Mouse (Mus musculus) cerebellum, postnatal 10 days (tissue): Measurements from ENCODE around the gene Ptpn3.

Source experiments
- DNase-seq, 2 experiments: peaks; one replicate each; pipeline ENCODE4 v3.0.0; 2021; ENCODE audit warnings: mixed read lengths in 2 of 2

The Ptpn3 gene

DNA sequence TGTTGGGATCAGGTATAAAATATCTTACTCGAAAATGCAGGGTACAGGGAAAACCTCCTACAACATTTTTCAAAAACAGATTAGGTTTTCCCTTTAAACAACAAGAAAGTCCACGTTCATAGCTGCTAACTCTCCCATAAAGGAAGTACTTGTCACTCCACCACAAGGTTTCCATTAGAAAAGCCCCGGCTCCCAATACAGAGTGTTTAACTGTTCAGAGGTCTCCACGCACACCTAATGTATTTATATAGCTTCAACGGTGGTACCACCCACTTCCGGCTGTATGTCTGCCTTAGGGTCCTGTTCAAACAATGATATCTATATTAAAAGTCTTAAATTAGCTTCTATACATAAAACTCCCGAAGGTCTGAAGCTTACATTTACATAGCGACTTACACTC, 39.2 kb downstream of the Ptpn3 start:
- DNase-seq: no peak

DNA sequence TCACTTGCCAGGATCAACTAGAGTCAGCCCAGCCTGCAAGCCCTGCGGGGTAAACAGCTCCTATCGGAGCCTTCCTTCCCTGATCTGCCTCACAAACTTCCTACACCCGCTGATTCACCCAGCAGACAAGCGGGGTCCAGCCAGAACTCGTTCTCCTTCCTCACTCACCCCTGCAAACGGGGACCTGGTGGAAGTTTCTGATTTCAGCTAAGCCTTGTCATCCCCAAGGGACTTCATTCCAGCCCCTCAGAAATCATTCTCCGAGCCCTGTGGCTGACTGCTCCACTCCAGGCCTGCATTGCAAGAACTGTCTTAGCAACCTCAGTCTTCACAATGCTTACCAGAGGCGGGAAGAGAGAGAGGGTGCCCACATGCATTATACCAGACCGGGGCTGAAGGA, 39.8 kb downstream of the Ptpn3 start:
- DNase-seq: no peak

DNA sequence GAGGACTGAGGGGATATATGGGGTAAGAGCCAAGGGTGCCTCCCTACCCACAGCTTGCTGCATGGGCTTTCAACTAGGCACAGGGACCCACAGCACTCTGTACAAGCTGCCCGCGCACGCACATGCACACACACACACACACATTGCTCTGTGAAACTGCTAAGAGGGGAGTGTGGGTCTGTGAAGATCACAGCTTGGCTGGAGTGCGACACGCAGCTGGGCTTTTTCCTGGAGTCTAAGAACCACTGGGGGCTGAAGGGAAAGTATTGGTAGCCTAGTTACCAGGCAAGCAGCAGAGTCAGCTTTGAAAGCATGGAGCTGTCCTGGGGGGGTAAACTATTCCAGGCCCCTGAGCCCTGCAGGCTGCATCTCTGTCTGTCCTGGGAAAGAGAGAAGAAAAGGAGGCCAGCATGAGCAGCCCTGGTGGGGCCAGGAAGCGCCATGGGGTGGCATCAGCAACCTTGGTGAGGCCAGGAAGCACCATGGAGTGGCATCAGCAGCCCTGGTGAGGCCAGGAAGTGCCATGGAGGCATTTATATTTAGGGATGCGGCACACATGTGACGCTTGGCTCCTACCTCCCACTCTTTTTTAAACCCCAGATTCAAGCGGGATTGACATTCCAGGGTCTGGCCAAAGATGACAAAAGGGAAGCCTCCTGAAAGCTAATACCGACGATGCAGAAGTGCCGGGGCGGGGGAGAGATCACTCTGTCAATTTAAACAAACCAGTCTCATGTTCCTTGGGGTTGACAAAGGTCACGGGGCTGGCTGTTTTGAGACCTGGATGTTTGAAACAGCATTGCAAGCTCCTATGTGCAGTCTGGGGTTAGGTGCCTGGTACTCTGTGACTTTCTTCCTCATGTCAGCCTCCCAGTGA, 43.2 kb downstream of the Ptpn3 start:
- peak in 1 of 2 experiments; percentile 29 for DNase-seq

DNA sequence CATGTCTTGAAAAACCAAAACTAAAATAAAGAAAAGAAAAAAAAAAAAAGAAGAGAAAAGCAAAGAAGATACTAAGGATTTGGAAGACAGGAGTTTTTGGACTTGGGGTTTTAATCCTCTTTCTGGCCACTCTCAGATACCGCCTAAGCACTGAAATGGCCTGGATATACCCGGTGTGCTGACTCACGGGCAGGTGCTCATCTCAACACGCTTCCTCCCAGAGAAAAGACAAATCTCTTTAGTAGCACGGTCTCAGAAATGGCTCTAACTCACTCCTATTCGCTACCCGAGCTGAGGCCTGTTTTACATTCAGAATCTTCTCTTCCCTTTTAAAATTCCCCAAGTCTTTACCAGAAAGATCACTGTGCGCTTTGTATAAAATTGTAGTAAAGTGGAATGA, 44.2 kb downstream of the Ptpn3 start:
- DNase-seq: no peak

DNA sequence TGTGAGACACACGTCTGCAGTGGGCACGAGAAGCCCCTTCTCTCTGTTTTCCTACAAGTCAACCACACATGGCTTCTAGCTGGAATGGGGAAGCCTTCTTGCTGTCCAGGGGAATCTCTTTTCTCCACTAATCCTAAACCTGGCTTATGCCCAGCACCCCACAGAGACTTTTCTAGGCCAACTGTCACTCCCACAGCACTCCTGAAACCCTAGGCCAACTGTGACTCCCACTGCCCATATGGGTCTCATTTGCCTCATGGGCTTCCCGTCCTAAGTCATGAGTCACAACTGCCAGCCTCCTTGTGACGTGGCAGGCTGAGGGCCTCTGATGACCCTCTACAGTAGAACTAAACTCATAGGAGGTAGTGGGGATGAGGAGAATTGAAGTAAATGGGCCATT, 44.9 kb downstream of the Ptpn3 start:
- peak; percentile 92 to 93 for DNase-seq

DNA sequence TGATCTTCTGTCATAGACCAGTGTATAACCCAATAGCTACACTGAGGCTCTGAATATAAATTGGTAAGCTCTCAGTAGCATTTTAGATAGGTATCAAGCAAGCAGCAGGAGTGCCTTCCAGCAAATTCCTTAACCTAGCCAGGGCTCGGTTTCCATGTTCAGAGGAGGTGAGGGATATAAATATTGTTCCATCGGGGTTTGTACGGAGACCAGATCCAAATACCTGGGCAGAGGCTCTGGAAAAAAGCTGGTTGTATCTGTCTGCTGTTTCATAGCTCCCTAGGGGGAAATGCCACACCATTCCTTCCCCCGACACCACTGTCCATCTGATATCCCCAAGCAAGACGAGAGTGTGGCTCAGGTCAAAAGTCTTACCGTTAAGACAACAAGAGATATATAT, 47.2 kb downstream of the Ptpn3 start:
- DNase-seq: no peak

DNA sequence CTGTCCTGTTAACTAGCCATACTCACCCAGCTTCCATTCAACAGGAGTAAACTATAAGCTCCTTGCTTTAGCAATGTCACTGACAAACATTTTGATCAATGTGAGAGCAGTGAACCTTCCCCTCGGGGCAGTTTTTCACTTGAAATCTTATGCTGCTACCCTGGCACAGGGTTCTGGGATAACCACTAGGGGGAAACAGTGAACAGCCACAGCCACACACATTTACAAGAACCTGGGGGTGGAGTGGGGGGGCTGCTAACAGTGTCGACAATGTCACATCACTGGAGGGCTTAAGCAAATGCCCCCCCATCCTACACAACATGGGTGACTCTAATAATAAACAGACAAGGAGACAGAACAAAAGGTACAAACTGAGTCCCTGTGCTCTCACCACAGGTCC, 51.0 kb downstream of the Ptpn3 start:
- peak; percentile 49 to 57 for DNase-seq

DNA sequence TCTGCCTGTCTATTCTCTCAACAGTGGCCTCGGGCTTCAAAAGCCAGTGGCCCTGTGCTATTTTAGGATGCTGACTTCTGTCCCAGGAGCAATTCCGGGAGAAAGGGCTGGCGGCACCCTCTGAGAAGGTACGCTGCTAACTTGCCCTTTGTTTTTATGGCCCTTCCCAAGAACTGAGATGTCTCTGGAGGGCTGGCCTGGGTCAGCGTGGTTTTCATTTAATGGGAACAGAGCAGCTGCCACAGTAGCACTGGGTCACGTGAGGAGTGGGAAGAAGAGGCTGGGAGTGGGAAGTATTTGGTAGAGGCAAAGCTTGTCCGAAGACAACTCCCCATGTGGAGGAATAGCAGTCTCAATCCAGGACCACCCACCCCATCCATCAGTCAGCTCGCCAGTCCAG, 52.5 kb downstream of the Ptpn3 start:
- DNase-seq: no peak

DNA sequence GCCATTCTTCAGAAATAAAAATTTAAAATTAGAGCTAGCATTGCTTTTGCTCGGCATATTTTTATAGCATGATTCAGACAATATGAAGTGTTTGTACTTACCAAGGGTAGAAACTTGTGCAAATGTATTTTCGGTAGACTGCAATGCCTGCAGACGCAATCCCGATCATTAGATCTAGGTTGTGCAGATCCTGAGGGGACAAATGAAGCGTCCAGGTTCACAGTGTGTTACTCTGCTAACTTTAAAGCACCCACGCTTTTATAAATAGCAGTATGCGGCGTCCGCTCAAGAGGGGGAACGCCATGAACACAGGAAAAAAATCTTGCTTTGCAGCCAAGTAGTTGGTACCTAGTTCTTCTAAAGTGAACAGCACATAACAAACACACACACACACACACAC, 56.8 kb downstream of the Ptpn3 start:
- no peak for DNase-seq

DNA sequence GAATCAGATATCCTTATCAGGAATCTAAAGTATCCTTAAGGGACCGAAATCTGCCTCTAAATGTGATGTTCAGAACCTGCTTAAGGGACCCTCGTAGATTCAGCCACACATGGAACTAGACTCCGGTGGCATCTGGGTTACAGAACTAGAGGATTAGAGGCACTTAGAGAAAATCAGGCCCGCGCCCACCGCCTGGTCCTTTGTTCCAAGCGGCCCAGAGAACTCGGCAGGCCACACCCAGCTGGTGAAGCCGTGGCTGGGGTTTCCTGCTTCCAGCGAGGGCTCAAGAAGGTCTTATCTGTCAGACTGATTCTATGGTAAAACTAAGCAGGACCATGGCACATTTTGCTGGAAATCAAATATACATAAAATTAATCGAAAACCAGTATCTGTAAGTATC, 58.3 kb downstream of the Ptpn3 start:
- no peak for DNase-seq

DNA sequence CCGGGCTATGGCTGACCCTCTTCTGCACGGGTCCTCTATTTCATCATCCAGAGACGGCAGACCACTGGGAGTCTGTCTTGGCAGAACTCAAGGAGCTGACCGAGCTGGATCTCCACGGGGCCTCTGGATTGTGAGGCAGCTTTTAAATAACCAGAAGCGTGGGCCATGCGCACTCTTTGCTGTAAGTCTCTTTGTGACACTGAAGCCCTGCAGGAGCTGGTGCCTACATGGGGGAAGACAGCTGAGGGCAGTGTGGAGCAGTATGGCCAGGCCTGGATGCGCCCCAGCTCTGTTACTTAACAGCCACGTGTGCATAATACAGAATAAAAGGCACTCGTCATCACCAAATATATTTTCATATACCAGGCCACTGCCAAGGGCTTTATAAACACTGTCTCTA, 60.7 kb downstream of the Ptpn3 start:
- DNase-seq: peak; percentile 58 to 63

DNA sequence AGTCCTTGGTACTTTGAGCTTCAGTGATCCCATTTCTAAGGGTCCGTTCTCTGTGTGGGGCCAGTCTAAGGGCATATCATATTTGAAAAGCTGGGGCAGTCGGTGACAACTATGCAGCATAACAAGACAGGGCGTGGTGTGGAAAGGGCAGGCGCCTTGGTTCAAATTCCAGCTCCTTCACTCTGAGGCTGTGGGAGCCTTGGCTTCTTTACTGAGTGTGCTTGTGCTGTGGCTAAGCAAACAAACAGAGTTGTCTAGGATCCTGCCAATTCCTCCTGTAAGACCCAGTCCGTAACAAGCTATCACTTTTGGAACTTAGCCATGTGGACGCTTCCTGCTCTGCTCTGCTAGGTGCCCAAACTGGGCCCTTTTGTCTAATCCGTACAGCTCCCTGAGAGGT, 61.5 kb downstream of the Ptpn3 start:
- DNase-seq: no peak

DNA sequence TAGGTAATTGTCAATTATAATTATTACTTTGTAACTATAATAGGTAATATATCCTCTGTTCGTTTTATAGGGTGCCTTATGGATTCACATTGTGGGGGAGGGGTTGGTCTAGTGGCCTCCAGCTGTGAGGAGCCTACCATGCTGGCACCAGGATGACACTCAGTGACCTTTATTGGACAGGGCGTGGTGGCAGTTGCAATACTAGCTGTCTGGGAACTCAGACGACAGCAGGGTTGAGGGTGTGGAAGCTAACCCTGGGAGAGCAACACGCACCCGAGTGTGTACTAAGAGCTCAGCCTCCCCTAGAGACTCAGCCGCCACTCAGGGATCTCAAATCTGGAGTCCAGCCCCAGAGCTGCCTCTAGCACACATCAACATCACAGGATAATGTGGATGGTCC, 62.5 kb downstream of the Ptpn3 start:
- DNase-seq: no peak

DNA sequence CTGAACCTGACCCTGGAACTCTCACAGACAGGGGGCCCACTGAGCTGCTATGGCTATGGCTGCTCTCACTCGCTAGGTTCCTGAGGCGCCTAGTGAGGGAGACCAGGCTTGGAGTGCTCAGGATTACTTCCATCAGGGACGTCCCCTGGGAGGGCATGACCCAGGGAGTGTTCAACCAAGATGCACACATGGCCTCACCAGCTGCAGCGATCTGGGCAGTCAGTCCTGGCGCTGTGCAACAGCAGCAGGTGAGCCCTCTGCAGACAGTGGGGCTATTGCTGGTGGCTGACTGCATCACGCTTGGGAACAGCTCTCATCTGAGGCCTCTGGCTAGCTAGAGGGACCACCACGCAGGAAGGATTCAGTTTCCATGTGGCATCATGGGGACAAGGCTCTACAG, 63.5 kb downstream of the Ptpn3 start:
- DNase-seq: peak in 1 of 2 experiments; percentile 16

DNA sequence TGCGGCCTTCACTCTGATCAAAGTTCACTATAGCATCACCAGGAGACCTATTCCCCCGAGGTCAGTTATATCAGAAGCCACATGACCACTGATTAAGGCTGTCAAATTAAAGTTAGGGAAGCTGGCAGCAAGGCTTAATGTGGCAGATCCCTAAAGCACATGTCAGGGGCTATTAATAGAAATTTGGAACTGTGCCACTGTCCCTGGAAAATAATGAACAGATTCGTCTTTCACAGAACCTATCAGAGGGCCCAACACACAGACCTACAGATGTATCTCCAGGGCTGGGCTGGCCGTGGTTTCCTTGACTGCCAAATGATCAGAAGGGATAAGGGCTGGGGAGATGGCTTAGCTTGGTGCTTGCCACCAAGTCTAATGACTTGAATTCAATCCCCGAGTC, 65.1 kb downstream of the Ptpn3 start:
- DNase-seq: peak; percentile 21 to 42

DNA sequence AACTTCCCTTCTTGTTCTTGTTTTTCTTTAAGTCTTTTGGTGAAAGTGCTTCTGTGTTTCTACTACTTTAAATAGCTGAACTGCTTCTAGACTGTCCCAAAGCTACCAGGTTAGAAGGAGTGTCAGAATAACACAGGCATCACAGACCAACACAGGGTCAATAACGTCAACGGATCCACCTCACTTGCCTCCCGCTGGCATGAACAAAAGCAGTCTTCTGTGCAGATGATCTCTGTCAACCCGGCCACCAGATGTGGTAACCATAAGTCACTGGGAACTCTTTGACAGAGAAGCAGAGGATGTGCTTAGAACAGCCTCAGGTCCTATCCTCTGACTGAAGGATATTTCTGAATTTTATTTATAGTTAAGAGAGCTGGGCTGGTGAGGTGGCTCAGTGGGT, 65.9 kb downstream of the Ptpn3 start:
- DNase-seq: no peak

DNA sequence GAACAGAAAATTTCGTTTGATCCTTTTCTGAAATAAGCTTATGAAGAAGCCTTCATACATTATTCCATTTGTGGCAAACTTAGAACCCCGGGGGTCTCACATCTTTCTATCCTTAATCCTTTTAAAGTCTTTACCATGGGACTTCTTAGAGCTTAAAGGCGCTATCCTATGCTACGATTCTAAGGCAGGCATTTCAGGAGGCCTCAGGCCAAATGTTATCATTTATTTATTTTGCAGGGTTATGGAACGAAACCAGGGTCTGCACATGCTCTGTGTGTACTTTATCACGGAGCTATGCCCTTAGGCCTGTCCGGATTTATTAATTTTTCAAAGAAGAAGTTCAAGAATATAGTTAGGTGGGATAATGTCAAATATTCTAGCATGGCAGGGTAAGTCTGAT, 67.3 kb downstream of the Ptpn3 start:
- DNase-seq: no peak

DNA sequence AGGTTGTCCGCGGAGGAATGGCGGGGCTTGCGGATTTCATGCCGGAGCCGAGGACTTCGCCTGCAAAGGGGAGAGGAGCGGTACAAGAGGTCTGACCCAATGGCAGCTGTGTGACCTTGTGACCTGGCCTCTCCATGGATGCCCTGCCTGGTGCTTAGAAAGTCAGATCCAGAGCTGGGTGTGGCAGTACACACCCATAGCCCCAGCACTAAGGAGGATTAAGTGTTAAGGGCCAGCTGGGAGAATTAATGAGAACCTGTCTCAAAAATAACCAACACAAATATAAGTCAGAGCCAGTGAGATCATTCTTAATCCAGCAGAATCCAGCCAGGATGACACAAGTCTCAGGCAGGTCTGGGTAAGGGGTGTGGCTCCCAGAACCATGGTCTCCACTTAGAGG, 69.2 kb downstream of the Ptpn3 start:
- no peak for DNase-seq

DNA sequence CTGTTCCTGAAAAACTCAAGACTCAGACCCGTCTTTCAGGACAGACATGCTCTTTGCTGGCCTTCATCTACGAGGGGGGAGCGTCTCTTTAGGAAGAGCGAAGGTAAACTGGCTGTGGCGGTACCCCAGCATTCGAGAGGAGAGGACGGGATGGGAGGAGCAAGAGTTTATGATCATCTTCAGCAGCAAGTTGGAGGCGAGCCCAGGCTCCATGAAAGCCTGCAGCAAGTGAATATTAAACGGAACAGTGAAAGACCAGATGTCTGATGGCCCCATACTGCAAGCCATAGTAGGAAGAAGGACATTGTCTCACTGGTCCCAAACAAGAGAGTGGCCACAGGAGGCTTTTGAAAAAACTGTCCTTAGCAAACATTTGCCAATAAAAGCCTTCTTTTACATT, 70.3 kb downstream of the Ptpn3 start:
- peak; percentile 54 to 61 for DNase-seq

DNA sequence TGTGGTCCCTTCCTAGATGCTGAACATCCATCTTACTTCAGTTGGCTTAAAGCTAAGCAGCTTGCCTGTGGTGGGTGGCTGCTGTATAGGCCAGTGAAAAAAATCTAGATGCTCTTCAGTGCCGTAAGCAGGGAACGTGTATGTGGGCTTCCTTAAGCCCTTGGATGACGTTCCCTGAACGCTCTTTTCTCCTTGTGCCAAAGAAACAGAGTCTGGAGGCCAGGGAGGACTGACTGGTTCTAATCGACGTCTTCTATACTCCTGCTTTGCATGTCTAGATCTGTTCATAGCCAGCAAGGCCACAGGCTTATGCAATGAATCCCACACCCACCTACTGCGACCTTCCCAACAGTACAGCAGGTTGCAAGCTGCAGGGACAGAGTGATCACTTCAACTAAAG, 71.3 kb downstream of the Ptpn3 start:
- no peak for DNase-seq

DNA sequence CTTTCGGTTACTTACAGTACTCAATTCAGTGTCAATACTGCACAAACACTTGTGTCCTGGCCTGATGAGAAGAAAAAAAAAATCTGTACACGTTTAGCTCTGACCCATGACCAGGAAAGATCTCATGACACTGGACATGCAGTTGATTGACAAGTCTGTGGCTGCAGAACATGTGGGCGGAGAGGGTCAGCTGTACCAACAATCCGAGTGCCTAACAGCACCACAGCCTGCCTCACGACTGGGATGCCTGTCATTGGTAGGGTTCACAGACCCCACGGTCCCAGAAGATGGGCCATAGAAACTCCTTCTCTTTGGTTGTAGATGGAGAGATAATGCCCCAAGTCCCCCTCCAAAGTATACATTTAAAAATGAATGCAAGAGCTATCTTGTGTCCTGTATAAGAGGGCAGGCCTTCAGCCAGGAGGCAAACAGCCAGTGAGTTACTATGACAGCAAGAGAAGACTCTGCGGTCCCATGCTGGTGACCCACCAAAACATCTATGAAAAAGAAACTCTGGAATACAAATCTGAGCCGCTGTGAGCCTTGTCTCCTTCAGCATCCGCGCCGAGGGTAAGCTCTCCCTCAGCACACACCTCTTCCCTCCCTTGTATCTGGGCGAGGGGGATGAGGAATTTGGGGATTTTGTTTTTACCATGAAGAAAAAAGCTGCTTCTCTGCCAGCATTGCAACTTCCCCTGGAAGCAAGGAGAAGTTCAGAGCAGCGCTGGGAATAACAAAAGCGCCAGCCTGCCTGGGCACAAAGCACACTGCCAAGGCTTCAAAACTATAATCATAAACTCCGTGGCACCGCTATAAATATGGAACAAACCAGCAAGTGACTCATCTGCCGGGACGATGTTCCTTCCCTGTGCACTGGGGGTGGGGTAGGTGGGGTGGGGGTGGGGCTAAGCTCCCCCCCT, 72.8 kb downstream of the Ptpn3 start:
- DNase-seq: peak; percentile 41 to 52

DNA sequence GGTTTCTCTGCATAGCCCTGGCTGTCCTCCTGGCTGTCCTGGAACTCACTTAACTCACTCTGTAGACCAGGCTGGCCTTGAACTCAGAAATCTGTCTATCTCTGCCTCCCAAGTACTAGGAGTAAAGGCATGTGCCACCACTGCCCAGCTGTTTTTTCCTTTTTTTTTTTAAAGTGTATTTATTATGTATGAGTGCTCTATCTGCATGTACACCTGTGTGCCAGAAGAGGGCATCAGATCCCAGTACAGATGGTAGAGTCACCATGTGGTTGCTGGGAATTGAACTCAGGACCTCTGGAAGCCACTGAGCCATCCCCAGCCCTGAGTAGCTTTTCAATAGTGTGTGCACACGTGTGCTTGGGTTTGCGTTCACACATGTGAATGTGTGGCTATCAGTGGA, 76.9 kb downstream of the Ptpn3 start:
- DNase-seq: no peak

DNA sequence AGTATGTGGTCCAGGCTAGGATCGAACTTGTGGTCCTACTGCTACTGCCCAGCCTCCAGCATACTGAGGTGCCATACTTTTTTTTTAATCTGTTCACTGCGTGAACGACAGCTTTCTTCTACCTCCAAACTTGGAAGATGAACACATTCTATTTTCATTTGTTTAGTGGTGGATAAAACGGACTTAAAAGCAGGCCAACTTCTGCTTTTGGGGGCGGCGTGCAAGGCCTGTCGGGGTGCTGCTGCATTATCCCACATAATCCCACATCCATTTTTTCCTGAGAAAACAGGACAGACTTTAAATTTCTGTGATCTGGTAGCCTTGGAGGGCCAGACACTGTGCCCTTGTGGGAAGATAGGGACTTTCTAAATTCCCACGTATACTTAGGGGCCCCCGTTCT, 83.9 kb downstream of the Ptpn3 start:
- DNase-seq: no peak

DNA sequence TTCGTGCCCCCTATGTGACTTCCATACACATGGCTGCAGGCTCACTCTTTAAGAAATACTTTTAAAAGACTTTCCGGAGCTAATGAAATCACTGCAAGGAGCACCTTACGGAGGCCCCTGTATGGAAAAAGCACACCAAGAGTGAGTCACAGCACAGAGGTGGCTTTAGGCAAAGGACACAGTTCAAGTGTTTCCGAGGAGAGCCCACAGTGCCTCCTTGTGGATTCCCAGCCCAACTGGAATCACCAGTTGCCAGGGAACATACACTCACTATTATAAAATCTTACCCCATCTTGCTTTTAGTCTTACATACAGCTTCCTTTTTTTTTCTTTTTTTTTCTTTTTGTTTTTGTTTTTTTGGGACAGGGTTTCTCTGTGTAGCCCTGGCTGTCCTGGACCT, 85.1 kb downstream of the Ptpn3 start:
- DNase-seq: no peak
